Mouse (Mus musculus) liver, embryonic 14.5 days (tissue): ENCODE results near the gene Baiap2. TPM values are rescaled to one million over a fixed set of nuclear protein-coding genes. Genes with fewer than 3 reads are reported as not detected.

Source experiments
- ATAC-seq: fragments of 200-750 bp; cut with Nextera tagmentation; 2 replicates; pipeline ENCODE4 v1.8.0; 2017; ENCODE audit warnings: moderate number of reproducible peaks, mild to moderate bottlenecking, moderate library complexity; ENCODE audit not compliant: insufficient read depth
- DNase-seq, 3 experiments: peaks; one replicate each; pipeline ENCODE4 v3.0.0-alpha.2; 2012 to 2013; ENCODE audit warnings: low read depth in 3 of 3, low spot score in 3 of 3
- H3K27ac ChIP-seq: fragments of 300-500 bp; sonication (generic); 2 replicates; pipeline ENCODE4 v1.5.1; 2014; ENCODE audit warnings: moderate library complexity, mild to moderate bottlenecking, control low read depth, inconsistent platforms
- H3K27me3 ChIP-seq: fragments of 300-500 bp; sonication (generic); 2 replicates; pipeline ENCODE4 v1.6.1; 2014; ENCODE audit warnings: mild to moderate bottlenecking, low read length, moderate library complexity; ENCODE audit not compliant: control insufficient read depth, insufficient read depth
- H3K36me3 ChIP-seq: fragments of 300-500 bp; sonication (generic); replicated peaks from 2 replicates; pipeline ENCODE4 v1.6.1; 2014; ENCODE audit warnings: low read depth; ENCODE audit not compliant: control insufficient read depth, insufficient read depth
- H3K4me1 ChIP-seq, 2 experiments: fragments of 200-500 bp in 1 of 2; fragments of 300-500 bp in 1 of 2; sonication (generic) in 1 of 2; replicated peaks; 2 replicates each; pipeline ENCODE4 v1.6.1; 2012 to 2014; ENCODE audit warnings: antibody characterized with exemption in 1 of 2, inconsistent platforms in 1 of 2, low read length in 1 of 2; ENCODE audit not compliant: control insufficient read depth in 2 of 2, insufficient read depth in 2 of 2
- H3K4me2 ChIP-seq: fragments of 300-500 bp; sonication (generic); 2 replicates; pipeline ENCODE4 v1.6.1; 2014; ENCODE audit warnings: low read depth, mild to moderate bottlenecking, control low read depth, moderate library complexity
- H3K4me3 ChIP-seq, 2 experiments: fragments of 200-500 bp in 1 of 2; fragments of 300-500 bp in 1 of 2; sonication (generic) in 1 of 2; 2 replicates each; pipeline ENCODE4 v1.5.1; 2012 to 2014; ENCODE audit warnings: low read depth in 2 of 2, low read length in 2 of 2, mild to moderate bottlenecking in 2 of 2, control low read depth in 1 of 2, inconsistent platforms in 1 of 2, moderate library complexity in 1 of 2; ENCODE audit not compliant: insufficient read depth in 1 of 2
- H3K9ac ChIP-seq: fragments of 300-500 bp; sonication (generic); replicated peaks from 2 replicates; pipeline ENCODE4 v1.6.1; 2014; ENCODE audit warnings: mild to moderate bottlenecking, control low read depth, moderate library complexity
- H3K9me3 ChIP-seq: fragments of 300-500 bp; sonication (generic); 2 replicates; pipeline ENCODE4 v1.6.1; 2016; ENCODE audit warnings: low read length, mixed read lengths; ENCODE audit not compliant: control insufficient read depth
- CTCF ChIP-seq: IDR thresholded peaks from 2 replicates; pipeline ENCODE4 v1.5.1; 2016; ENCODE audit warnings: antibody characterized with exemption, low read depth, control low read depth
- EP300 ChIP-seq: IDR thresholded peaks from 2 replicates; pipeline ENCODE4 v1.6.1; 2016; ENCODE audit warnings: antibody characterized with exemption, low read depth
- WGBS: fragments of 180-500 bp; shearing (Covaris S2); extraction: QIAGEN DNeasy Blood & Tissue Kit; methylation state at CpG from one replicate; pipeline ENCODE4 v1.1.7; 2014; ENCODE audit not compliant: insufficient replicate concordance; 5-methylcytosine and 5-hydroxymethylcytosine counted together
- polyA plus RNA-seq, 2 experiments: library from polyadenylated mRNA; depleted of rRNA in 1 of 2; stranded (reverse) in 1 of 2; unstranded in 1 of 2; fragments of >200 nt; fragmentation: Nextera tagmentation in 1 of 2; extraction: Ambion mirVana in 1 of 2; gene quantifications; 2 replicates each; pipeline versions ENCODE4 v1.2.1 to v1.2.3; 2012 to 2014

The Baiap2 gene
- polyA plus RNA-seq, 2 experiments = 4.2 to 5.6 TPM

DNA sequence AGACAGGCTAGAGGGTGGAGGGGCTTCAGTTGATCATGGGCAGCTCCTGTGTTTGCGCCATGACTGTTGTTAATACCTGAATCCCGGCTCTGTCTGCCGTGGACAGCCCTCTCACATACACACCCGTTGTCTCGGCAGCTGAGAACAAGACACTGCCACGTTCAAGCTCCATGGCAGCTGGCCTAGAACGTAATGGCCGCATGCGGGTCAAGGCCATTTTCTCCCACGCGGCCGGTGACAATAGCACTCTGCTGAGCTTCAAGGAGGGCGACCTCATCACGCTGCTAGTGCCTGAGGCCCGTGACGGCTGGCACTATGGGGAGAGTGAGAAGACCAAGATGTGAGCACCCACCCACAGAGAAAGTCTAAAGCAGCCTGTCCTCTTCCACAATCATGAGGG is 54.8 kb downstream of the Baiap2 start:
- DNase-seq = no peak
- ATAC-seq = no peak
- no peak overlapping the region for H3K9ac ChIP-seq
- H3K9me3 ChIP-seq = no peaks in the 10 kb centered on the region
- no peaks in the 10 kb centered on the region for H3K4me1 ChIP-seq
- H3K4me2 ChIP-seq = no peak overlapping the region
- WGBS = 83% methylated on average over 16 of the region's 16 CpGs
- no peak overlapping the region for H3K4me3 ChIP-seq
- H3K27me3 ChIP-seq = no peaks in the 10 kb centered on the region
- no peak overlapping the region for H3K27ac ChIP-seq
- no peaks in the 10 kb centered on the region for H3K36me3 ChIP-seq
- TF ChIP-seq EP300 (no peak), CTCF (no peak)

- no peaks in the 10 kb centered on the region for H3K4me1 ChIP-seq
- TF ChIP-seq CTCF = no peak
- no peak for TF ChIP-seq EP300
- H3K9me3 ChIP-seq = no peaks in the 10 kb centered on the region
- H3K27me3 ChIP-seq = no peaks in the 10 kb centered on the region
- H3K4me2 ChIP-seq = no peak overlapping the region
- WGBS = 59% methylated on average over 5 of the region's 5 CpGs
- no peak overlapping the region for H3K27ac ChIP-seq
- ATAC-seq = no peak
- DNase-seq = no peak
- no peak overlapping the region for H3K9ac ChIP-seq
- H3K36me3 ChIP-seq = no peaks in the 10 kb centered on the region
- H3K4me3 ChIP-seq = no peak overlapping the region
Observed at GRCm38 (mm10) chr11:120002041-120002440, 59.5 kb downstream of the Baiap2 start.

DNA sequence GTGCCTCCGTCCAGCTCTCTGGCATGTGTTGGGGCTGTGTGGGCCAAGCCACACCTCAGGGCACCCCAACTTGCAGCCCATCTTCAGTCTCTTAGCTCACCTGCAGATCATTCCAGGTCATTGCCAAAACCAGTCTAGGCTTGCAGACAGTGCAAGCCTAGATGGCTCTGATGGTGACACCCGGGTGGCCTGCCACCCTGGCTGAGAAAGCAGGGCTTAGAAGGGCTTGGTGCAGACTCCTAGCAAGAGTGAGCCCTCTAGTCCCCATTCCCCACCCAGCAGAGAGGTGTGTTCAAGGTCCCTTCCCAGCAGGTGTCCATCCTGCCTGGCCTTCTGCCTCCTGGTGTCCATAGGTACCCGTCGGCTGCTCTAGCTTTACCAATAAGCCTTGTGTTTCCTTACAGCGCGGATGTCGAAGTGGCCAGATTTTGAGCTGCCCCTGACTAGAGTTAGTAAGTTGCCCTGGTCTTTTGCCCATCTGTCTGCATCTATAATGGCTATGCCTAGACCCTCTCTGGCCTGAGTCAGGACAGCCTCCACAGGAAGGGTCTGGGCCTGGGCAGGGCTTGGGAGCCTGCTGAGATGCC is 60.2 kb downstream of the Baiap2 start:
- H3K9ac ChIP-seq = no peak overlapping the region
- no peaks in the 10 kb centered on the region for H3K9me3 ChIP-seq
- no peak overlapping the region for H3K27ac ChIP-seq
- H3K4me3 ChIP-seq = no peak overlapping the region
- no peaks in the 10 kb centered on the region for H3K36me3 ChIP-seq
- TF ChIP-seq EP300 (no peak), CTCF (no peak)
- WGBS = 83% methylated on average over 7 of the region's 7 CpGs
- no peaks in the 10 kb centered on the region for H3K27me3 ChIP-seq
- H3K4me1 ChIP-seq = no peaks in the 10 kb centered on the region
- H3K4me2 ChIP-seq = no peak overlapping the region
- no peak for DNase-seq
- ATAC-seq = no peak

DNA sequence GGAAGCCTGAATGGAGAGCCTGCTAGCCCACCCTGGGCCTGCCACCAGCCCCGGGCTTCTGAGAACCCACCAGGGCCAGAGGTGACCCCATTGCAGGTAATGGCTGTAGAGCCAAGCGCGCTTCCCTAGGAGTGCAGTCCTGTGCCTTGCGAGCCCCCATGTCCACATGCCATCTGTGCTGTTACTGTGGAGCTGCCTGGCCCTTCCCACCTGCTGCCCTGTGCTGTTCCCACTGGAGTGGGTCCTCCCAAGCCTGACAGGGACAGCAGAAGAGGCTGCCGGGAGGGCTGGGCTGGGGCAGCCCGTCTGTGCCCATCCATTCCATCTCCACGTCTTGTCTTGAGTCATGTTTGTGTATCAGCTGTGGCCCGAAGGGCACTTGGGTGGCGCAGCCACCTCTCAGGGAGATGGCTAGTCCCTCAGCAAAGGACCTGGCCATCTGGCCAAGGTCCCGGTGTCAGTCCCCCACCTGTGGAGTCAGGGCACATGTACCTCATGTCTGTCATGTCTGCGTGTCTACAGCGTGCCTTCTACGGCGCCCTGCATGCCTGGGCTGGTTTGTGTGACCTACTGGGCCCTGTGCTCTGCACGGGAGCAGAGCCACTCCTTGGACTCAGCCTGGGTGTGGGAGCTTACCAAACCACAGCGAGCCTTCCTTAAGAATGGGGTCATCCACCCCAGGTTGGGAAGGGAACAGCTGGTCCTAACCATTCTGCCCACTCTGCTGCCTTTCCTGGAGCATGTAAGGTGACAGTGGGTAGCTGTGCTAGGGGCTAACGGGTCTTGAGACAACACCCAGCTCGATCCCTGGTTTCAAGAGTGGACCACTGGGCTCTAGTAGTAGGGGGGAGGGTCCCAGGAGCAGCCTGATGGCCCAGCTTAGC is 63.1 kb downstream of the Baiap2 start:
- H3K27ac ChIP-seq = no peak overlapping the region
- no peaks in the 10 kb centered on the region for H3K36me3 ChIP-seq
- H3K4me3 ChIP-seq = no peak overlapping the region
- no peaks in the 10 kb centered on the region for H3K27me3 ChIP-seq
- no peak for DNase-seq
- TF ChIP-seq CTCF (no peak), EP300 (no peak)
- H3K4me2 ChIP-seq = no peak overlapping the region
- WGBS = 74% methylated on average over 18 of the region's 18 CpGs
- no peaks in the 10 kb centered on the region for H3K9me3 ChIP-seq
- H3K9ac ChIP-seq = no peak overlapping the region
- H3K4me1 ChIP-seq = no peaks in the 10 kb centered on the region
- no peak for ATAC-seq

DNA sequence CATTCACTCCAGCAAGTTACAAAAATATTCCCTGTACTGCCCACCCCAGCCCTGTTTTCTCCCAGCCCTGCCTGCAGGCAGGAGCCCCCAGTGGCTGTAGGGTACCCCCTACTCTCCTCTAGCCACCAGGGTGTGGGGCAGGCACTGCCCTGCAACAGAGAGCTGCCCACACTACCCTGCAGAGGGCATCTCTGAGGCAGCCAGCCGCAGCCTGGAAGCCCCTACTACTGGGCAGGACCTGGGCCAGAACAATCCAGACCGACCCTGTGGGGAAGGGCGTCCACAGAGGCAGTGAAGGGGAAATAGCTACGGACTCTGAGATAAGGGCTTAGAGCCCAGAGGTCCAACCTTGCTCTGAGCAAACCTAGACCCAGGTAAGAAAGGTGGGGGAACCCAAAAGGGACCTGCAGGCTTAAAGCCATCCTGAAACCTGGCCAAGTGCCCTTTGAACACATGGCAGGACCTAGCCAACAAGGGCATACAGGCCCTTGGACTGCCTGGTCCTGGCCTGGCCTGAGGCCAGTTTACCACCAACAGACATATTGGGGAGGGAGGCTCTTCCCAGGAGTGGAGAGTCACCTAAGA is 65.0 kb downstream of the Baiap2 start:
- TF ChIP-seq CTCF (no peak), EP300 (no peak)
- Histone ChIP-seq H3K27me3 (no peaks in the 10 kb centered on the region), H3K4me1 (no peaks in the 10 kb centered on the region), H3K36me3 (no peaks in the 10 kb centered on the region), H3K4me2 (no peak overlapping the region), H3K4me3 (no peak overlapping the region), H3K9ac (no peak overlapping the region), H3K9me3 (no peaks in the 10 kb centered on the region), H3K27ac (no peak overlapping the region)
- 44% methylated on average over 4 of the region's 4 CpGs for WGBS
- DNase-seq (no peak), ATAC-seq (no peak)
